Mouse (Mus musculus): Measurements from ENCODE around the gene Gpr1. TPM values are rescaled to one million over a fixed set of nuclear protein-coding genes. Genes with fewer than 3 reads are reported as not detected.
A peak's percentile ranks its signal among the peaks of the same experiment; 100 is the strongest.
"Not testable (repeated sequence)": the region's sequence is repeated elsewhere in the genome, so short reads cannot be mapped to it uniquely, and the experiment has no call there.

Gene Gpr1
- total RNA-seq, 2 experiments from 2014 or later: 0.17 to 0.51 TPM

GRCm38 (mm10) chr1:63180122-63180521 is 34.2 kb downstream of the Gpr1 start:
- no peak for DNase-seq

GRCm38 (mm10) chr1:63178308-63178707 is 36.0 kb downstream of the Gpr1 start:
- no peak for DNase-seq

GRCm38 (mm10) chr1:63176604-63177421 is 37.5 kb downstream of the Gpr1 start, which contains the start of the genes Eef1b2 and Ndufs1:
Eef1b2 (plus strand) TSS chr1:63176825.
Ndufs1 (minus strand) TSS chr1:63176833.
- DNase-seq: peak; percentile 98 to 99

GRCm38 (mm10) chr1:63176259-63176603 is 38.1 kb downstream of the Gpr1 start:
- no peak for DNase-seq

- DNase-seq: no peak
Observed at GRCm38 (mm10) chr1:63175853-63176252, 38.5 kb downstream of the Gpr1 start.

GRCm38 (mm10) chr1:63168638-63169037 is 45.7 kb downstream of the Gpr1 start:
- no peak for DNase-seq

GRCm38 (mm10) chr1:63140231-63140630 is 74.1 kb downstream of the Gpr1 start:
- no peak for DNase-seq

GRCm38 (mm10) chr1:63138586-63138985 is 75.8 kb downstream of the Gpr1 start:
- not testable (repeated sequence) for DNase-seq

- DNase-seq: no peak
Observed at GRCm38 (mm10) chr1:63137971-63138370, 76.4 kb downstream of the Gpr1 start.

GRCm38 (mm10) chr1:63134530-63134929 is 79.8 kb downstream of the Gpr1 start:
- no peak for DNase-seq

Small RNA genes lying within 50 kb of the gene (microRNA-seq; reads per million reads assigned to microRNA genes)
- 0 reads per million in 2 experiments for gene Gm24557
- 0 reads per million in 2 experiments for gene Gm27512

Other genes with a start within 250 kb of the Gpr1 start
- gene Ino80d, start 99.9 kb downstream of the Gpr1 start, total RNA-seq (2021): 10 to 100 TPM; 16.4 to 17.6 TPM
- gene Eef1b2, start 37.7 kb downstream of the Gpr1 start, total RNA-seq (2021): 100 to 1,000 TPM; 473 to 499 TPM
- 100 to 1,000 TPM; 828 to 862 TPM for gene Ndufs1, start 37.7 kb downstream of the Gpr1 start, total RNA-seq (2021)
- under 1 TPM; 0.22 to 0.41 TPM for gene Zdbf2, start 58.7 kb upstream of the Gpr1 start, total RNA-seq (2021)
- gene Adam23, start 231.3 kb upstream of the Gpr1 start, total RNA-seq (2021): 1 to 10 TPM; 2.0 to 2.6 TPM